Mouse (Mus musculus): ENCODE results near the gene Gm10722.
"Not testable (repeated sequence)": the region's sequence is repeated elsewhere in the genome, so short reads cannot be mapped to it uniquely, and the experiment has no call there.

The Gm10722 gene

GRCm38 (mm10) chr9:3000445-3000972, at the start of gene Gm10722:
Gene Gm10722, plus strand, starts transcription at chr9:3000922.
- DNase-seq (ENCODE audit: low spot score in 2 of 2) = peak; percentile 19 to 20

GRCm38 (mm10) chr9:3001006-3001405, 284 bp downstream of the Gm10722 start:
- peak in 1 of 2 experiments; percentile 15 for DNase-seq (ENCODE audit: low spot score in 2 of 2)

- peak; percentile 100 for DNase-seq (ENCODE audit: low spot score in 2 of 2)
These were observed 1.4 kb downstream of the Gm10722 start for GRCm38 (mm10) chr9:3001948-3002659.

- peak; percentile 46 to 56 for DNase-seq (ENCODE audit: low spot score in 2 of 2)
These were observed 2.2 kb downstream of the Gm10722 start, which contains the start of gene Gm11168 for GRCm38 (mm10) chr9:3002794-3003396. Gene Gm11168, plus strand, starts transcription at chr9:3003346.

GRCm38 (mm10) chr9:3006179-3006578, 5.5 kb downstream of the Gm10722 start:
- DNase-seq (ENCODE audit: low spot score in 2 of 2) = not testable (repeated sequence)

- not testable (repeated sequence) for DNase-seq (ENCODE audit: low spot score in 2 of 2)
These were observed 5.9 kb downstream of the Gm10722 start for GRCm38 (mm10) chr9:3006636-3007035.

- not testable (repeated sequence) for DNase-seq (ENCODE audit: low spot score in 2 of 2)
These were observed 6.5 kb downstream of the Gm10722 start for GRCm38 (mm10) chr9:3007272-3007671.

- not testable (repeated sequence) for DNase-seq (ENCODE audit: low spot score in 2 of 2)
These were observed 8.6 kb downstream of the Gm10722 start for GRCm38 (mm10) chr9:3009331-3009730.

- not testable (repeated sequence) for DNase-seq (ENCODE audit: low spot score in 2 of 2)
These were observed 11.4 kb downstream of the Gm10722 start for GRCm38 (mm10) chr9:3012054-3012621.

GRCm38 (mm10) chr9:3012733-3013279, 12.1 kb downstream of the Gm10722 start, which contains the start of gene Gm10721:
Gene Gm10721, plus strand, starts transcription at chr9:3013140.
- not testable (repeated sequence) for DNase-seq (ENCODE audit: low spot score in 2 of 2)

GRCm38 (mm10) chr9:3015354-3015753, 14.6 kb downstream of the Gm10722 start, which contains the start of gene Gm10720:
Gene Gm10720, plus strand, starts transcription at chr9:3015654.
- DNase-seq (ENCODE audit: low spot score in 2 of 2) = not testable (repeated sequence)

GRCm38 (mm10) chr9:3015896-3016295, 15.2 kb downstream of the Gm10722 start:
- DNase-seq (ENCODE audit: low spot score in 2 of 2) = peak; percentile 37 to 39

- not testable (repeated sequence) for DNase-seq (ENCODE audit: low spot score in 2 of 2)
These were observed 16.4 kb downstream of the Gm10722 start, which contains the start of gene Gm10719 for GRCm38 (mm10) chr9:3017108-3017507. Gene Gm10719, plus strand, starts transcription at chr9:3017408.

- peak; percentile 100 for DNase-seq (ENCODE audit: low spot score in 2 of 2)
These were observed 18.2 kb downstream of the Gm10722 start for GRCm38 (mm10) chr9:3018944-3019343.

GRCm38 (mm10) chr9:3019835-3020727, 19.4 kb downstream of the Gm10722 start:
- peak; percentile 96 to 100 for DNase-seq (ENCODE audit: low spot score in 2 of 2)

- not testable (repeated sequence) for DNase-seq (ENCODE audit: low spot score in 2 of 2)
These were observed 21.7 kb downstream of the Gm10722 start for GRCm38 (mm10) chr9:3022316-3023008.

- peak; percentile 41 to 57 for DNase-seq (ENCODE audit: low spot score in 2 of 2)
These were observed 22.7 kb downstream of the Gm10722 start, which contains the start of gene Gm10718 for GRCm38 (mm10) chr9:3023312-3023984. Gene Gm10718, plus strand, starts transcription at chr9:3023547.

GRCm38 (mm10) chr9:3023985-3024648, 23.4 kb downstream of the Gm10722 start:
- DNase-seq (ENCODE audit: low spot score in 2 of 2) = not testable (repeated sequence)

Measured in cerebellum, postnatal 4 days (tissue).